Mouse (Mus musculus): ENCODE data around the gene Tcea3.
A peak's percentile ranks its signal among the peaks of the same experiment; 100 is the strongest.

Gene Tcea3

DNA sequence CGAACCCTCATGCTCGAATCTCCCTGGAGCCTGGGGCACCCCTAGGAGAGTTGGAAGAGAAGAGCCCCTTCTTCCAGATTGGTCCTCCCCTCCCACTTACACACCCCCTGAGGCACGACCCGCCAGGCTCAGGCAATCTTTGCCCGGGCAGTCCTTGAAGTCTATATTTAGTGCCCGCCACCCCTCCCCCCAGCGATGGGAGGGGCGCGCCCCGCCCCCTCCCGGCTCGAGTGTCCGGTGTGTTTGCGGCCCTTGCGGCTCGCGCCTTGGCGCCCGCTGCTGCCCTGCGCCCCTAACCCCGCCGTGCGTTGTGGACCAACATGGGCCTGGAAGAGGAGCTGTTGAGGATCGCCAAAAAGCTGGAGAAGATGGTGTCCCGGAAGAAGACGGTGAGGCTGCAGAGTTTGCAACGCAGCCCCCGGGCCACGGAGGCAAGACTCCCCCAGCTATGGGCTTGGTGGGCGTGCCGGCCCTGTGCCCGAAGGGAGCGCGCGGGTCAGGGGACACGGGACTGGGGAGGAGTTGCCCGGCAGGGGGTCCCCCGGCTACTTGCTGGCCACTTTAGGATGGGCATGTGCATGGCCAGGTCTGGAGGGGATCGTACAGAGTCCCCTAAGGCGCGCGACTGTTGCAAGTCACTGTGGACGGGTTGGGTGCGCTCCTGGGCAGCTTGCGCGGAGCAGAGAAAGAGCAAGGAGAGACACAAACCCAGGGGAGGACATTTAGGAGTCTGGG, at the start of gene Tcea3:
Gene Tcea3 (plus strand): TSS at position 1 of the 735 bp plus-strand sequence.
- DNase-seq, result no peak

DNA sequence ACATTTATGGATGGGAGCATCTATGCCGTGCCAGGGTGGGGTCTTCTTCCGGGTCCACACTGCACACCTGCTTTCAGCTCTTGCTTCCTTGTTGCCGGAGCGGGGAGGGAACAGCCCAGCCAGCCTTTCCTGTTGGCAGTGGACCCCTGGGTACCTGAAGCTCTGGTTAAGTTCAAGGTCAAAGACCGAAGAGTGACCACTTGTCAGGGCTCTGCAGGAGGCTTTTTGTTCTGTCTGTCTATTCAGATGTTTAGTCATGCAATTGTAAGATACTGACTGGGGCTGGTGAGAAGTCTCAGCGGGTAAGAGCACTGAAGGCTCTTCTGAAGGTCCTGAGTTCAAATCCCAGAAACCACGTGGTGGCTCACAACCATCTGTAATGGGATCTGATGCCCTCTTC, 48.7 kb upstream of the Tcea3 start:
- no peak for DNase-seq

DNA sequence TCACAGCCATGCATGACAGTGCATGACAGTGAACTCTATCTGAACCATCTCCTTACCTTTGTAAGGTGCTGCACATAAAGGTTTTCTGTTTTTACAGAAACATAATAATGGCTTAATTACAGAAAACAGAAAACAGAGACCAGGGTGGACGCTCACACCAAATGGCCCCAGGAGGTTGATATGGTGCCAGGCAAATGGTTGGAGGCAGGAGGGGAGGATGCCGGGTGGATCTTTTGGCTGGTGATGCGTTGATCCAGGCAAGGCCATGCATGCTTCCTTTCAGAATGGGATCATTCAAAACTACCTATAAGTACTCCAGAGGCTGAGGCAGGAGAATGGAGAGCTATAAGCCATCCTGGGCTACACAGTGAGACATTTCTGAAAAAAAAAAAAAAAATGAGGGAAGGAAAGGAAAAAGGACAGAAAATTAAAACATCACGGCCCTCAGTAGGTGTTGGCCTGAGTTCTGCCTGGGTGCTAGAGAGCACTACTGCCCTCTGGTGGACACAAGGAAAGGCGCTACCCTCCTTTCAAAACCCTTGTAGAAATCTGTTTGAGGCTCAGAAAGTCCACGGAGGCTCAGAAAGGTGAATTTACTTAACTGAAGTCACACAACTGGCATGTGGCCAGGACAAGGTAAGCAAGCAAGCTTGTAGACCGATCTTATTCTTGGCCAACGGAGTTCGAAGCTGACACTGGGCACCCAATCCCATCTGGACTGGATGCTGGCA, 47.8 kb upstream of the Tcea3 start:
- peak; percentile 45 for DNase-seq

DNA sequence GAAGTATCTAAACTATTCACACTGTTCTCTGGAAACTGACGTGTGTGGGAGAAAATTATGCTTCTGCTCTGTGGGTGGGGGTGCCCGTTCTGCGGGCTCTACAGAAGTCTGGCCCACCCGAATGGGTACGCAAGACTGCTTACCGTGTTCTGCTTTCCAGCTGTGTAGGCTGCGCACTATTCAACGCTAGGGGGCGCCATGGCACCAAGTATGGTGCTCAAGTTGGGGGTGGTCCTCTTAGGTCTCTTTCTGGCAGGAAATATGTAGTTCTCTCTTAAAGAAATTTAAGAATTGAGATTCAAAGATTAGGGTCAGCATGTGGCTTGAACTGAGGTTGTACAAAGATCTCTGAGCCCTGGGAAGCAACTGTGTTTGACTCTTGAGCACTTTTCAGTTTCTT, 45.0 kb upstream of the Tcea3 start:
- DNase-seq, result no peak

DNA sequence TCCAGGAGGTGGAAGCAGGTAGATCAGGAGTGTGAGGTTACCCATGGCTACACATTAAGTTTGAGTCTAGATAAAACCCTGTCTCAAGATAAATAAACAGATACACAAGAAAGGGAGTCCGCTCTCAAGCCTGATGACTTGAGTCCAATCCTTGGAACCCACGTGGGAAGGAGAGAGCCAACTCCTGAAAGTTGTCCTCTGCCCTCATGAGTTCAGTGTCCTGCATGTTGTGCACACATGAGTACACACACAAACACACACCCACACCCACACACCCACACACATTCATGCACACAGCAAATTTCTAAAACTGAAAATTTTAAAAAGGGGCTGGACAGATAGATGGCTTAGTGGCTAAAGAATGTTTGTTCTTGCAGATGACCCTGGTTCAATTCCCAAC, 42.8 kb upstream of the Tcea3 start:
- DNase-seq, result no peak

GRCm38 (mm10) chr4:136206033-136206893, 41.3 kb upstream of the Tcea3 start, which contains the start of gene Asap3:
Gene Asap3, plus strand, starts transcription at chr4:136206365.
- peak; percentile 50 for DNase-seq

DNA sequence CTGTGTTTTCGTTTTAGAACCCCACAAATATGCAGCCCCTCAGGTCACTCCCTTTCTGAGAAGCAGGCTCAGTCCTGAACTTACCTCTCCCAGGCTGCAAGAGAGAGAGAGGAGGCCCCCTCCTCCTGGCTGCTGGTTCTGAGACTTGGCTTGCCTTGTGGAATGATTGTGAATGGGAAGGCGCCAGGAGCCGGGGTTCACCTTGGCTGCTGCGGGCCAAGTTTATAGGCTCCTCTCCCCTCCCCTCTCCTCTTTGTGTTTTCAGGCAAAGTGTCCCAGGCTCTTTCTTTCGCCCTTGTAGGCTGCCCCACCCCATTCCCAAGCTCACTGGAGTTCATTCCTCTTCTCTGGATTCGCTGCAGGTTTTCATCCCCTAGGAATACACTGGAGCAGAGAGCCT, 40.6 kb upstream of the Tcea3 start:
- DNase-seq, result no peak

DNA sequence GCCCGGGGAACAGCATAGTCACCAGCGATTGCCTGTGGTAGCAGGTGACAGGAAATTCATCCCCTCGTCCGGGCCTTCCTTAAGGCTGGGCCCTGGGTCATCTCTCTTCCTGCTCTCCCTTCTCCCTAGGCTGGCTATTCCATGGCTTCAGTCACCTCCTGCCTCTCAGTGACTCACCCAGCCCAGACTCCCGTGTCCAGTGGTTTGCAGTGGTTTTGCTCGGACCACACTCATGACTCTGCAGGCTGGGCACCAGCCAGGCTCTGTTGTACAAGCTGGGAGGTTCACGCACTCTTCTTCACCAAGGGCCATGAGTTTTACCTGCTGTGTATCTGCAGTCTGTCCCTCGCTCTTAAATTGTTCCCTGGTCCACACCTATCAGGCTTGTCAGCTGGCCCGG, 36.6 kb upstream of the Tcea3 start:
- DNase-seq, result no peak

DNA sequence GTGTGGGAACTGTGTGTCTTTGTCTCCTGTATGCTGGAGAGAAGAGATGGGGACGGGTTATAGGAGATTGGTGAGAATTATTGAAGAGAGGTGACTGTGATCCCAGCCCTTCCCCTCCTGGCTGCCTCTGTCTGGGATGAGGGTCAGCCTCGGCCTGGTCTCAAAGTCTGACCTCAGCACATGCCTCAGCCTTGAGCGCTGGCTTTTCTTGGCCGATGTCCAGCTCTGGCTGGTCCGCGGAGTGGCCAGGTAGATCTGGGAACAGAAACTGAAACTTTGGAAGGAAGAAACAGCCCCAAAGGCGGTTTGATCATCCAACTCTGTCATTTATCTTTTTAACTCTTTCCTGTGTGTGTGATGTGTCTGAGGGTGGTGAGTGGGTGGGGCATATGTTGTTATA, 33.9 kb upstream of the Tcea3 start:
- no peak for DNase-seq

GRCm38 (mm10) chr4:136214828-136215227, 32.7 kb upstream of the Tcea3 start:
- no peak for DNase-seq

DNA sequence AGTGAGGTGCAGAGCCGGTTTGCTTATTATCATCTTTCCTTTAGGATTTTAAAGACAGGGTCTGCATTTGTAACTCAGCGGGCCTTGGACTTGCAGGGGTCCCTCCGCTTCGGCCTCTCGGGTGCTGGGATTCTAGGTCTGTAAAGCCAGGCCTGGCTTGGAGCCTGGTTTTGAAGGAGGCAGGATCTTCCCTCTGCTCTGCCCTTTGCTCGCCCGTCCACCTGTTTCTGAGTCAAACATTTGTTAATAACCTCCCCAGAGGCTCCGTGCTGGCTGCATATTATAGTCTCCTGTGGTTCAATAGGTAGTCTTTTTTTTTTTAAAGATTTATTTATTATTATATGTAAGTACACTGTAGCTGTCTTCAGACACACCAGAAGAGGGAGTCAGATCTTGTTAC, 32.0 kb upstream of the Tcea3 start:
- DNase-seq, result no peak

DNA sequence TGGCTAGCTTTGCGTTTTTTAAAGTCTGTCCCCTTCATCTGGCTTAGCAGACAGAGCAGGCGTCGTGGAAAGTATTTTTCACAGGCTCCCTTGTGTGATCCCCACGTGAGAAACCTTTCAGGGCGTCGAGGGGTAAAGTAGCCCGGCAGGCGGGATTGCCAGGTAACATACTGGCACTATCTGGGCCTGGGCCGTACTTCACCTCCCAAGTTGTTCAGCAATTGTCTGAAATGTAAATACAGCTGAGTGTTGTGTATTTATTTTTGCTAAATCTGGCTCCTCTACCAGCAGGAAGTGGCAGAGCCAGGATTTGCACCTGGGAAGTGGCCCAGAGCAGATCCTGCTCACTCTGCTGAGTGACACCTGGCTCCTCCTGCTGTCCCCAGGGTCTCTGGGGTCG, 30.5 kb upstream of the Tcea3 start:
- no peak for DNase-seq

GRCm38 (mm10) chr4:136218595-136219214, 28.8 kb upstream of the Tcea3 start:
- DNase-seq, result peak; percentile 22

DNA sequence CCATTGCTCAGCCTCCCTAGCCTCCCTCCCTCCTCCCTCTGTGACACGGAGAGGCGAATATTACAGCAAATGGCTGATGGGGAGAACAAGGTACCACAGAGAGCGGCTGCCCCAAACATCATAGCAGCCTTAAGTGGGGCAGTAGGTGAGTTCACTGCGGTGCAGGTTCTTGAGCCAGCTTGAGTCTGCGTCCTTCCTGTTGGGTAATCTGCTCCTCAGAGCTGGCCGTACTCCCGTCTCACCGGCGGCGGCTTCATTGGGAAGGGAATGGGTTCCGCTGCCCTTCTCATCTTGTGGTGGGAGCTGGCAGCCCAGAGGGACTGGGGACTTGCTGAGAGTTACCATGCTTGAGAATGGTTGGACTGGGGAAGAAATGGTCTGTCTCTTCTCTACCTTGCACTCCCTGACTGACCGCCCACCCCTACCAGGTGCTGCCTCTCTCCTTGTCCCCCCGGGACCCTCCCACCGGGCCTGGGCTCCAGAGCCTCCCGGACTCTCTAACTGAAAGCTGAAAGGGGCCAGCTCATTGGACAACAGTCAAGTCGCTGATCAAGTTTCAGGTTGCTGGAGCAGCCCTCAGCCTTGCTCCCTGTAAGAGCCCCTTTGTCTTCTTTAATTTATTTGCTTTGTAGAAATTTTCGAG, 27.3 kb upstream of the Tcea3 start:
- no peak for DNase-seq

- DNase-seq, result no peak
Observed at GRCm38 (mm10) chr4:136223549-136224239, 23.8 kb upstream of the Tcea3 start.

GRCm38 (mm10) chr4:136224240-136224559, 23.3 kb upstream of the Tcea3 start:
- no peak for DNase-seq

DNA sequence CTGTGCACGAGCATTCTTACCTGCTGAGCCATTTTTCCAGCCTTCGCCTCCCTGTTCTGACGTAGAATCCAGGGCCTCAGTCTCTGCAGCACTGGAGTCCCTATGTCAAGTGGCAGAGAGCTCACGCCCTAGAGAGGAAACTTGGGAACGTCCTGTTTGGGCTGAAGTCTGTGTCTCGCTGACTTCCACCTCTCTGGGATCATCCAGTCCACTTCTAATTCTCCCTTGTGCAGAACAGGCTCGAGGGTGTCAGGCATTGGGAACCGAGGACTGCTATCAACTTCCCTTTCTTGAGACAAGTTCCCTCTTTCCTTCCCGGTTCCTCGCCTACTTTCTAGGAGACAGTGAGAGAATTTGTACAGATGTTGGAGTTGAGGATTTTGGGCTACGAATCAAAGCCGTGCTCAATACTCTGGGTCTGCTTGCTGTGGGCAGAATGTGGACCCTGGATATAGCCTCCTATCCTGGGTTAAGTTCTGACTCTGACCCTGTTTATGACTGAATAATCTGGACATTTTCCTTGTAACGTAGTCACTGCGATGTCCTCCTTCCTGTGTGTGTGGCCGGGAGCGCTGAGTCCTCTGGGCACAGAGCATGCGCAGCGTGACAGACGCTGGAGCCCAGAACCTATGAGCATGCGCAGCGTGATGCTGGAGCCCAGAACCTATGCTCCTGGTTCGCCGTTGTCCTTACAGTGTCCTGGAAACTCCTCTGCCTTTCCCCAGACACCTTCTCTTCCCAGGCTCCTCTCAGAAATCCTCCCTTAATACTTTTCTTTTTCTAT, 22.7 kb upstream of the Tcea3 start:
- no peak for DNase-seq

DNA sequence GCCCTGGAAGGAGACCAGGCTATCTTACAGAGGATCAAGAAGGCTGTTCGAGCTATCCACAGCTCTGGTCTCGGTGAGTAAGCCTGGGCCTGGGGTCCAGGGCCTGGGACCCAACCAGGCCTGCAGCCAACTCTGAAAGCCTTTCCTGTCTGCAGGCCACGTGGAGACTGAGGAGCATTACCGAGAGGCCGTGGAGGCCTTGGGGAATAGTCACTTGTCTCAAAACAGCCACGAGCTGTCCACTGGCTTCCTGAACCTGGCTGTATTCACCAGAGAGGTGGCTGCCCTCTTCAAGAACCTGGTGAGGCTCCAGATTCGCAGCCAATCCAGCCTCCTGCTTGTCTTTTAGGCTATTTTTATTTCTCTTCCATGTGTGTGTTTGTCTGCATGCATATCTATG, 20.1 kb upstream of the Tcea3 start:
- no peak for DNase-seq

- no peak for DNase-seq
Observed at GRCm38 (mm10) chr4:136228640-136229039, 18.9 kb upstream of the Tcea3 start.

DNA sequence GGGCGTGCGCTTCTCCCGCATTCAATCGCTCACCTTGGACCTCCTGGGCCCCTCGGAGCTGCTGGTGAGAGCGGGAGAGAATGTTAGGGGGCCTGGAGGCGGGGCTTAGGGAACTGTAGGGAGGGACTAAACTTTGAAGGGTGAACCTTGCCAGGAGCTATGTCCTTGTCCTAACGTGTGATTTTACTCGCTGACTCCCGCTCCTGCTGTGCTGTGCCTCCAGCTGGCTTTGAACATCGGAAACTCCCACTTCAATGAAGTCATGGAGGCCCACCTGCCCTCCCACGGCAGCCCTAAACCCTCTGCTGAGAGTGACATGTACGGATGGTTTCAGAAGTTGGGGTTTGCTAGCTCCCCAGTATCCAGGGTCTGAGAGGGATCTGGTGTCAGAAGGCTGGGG, 8.9 kb upstream of the Tcea3 start:
- DNase-seq, result no peak

GRCm38 (mm10) chr4:136239111-136239510, 8.4 kb upstream of the Tcea3 start:
- DNase-seq, result no peak

Data from cerebellum, adult 9-10 months (tissue).